Mouse (Mus musculus) fat pad, adult 2 months (tissue): ENCODE data around the gene Mrgprx2.
"Not testable (repeated sequence)": the region's sequence is repeated elsewhere in the genome, so short reads cannot be mapped to it uniquely, and the experiment has no call there.

Experiments
- DNase-seq: peaks from one replicate; pipeline ENCODE4 v3.0.0-alpha.2; 2011; ENCODE audit warnings: low read depth, low spot score; ENCODE audit errors: extremely low read depth

The Mrgprx2 gene

DNA sequence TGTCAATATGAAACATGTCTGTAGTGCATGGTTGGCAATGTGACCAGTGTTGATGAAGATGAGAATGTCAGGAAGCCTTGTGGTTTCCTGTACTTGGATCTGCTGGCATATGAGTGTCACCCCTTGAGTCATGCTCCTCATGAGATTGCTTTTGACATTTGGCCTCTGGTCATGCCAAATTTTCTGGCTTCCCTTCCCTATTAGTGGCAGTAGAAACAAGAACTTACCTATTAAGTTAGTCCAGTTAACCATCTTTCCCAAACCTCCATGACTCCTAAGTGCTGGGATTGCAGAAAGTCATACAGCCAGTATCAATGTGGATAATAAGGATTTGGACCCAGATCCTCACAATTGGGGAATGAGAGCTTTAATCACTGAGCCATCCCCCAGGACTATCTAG is at the start of gene Mrgprx2:
TSS of gene Mrgprx2 (minus strand) at position 101 of the 400 bp plus-strand sequence.
- no peak for DNase-seq

- DNase-seq = no peak
Observed at GRCm38 (mm10) chr7:48456242-48456641, 42.9 kb downstream of the Mrgprx2 start, which contains the start of gene Mrgprb1. Gene Mrgprb1 (minus strand): TSS chr7:48456342.

- no peak for DNase-seq
Observed at GRCm38 (mm10) chr7:48436581-48436980, 62.5 kb downstream of the Mrgprx2 start.

DNA sequence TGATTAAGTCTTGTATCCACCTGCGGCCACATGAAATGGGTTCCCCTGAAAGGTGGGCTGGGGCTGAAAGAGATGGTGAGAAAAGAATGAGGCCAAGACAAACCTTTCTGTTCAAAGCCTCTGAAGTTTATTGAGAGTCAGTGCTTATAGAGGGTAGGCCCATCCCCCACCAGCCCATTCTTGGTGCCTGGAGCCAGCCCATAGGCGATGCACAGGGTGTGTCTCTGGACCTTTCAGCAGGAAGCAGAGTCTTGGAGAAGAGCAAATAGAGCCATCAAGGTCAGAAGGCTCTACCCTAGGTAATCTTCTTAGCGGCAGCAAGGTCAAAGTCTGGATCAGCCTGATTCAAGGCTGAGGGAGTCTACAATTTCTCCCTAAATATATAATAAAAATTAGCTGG is 63.2 kb downstream of the Mrgprx2 start:
- not testable (repeated sequence) for DNase-seq
